Mouse (Mus musculus) spleen, adult 18-20 months (tissue): ENCODE results near the gene Trim34a.
"Not testable (repeated sequence)": the region's sequence is repeated elsewhere in the genome, so short reads cannot be mapped to it uniquely, and the experiment has no call there.

Source experiments
- DNase-seq, 2 experiments: peaks; one replicate each; pipeline ENCODE4 v3.0.0; 2022; ENCODE audit warnings: mixed read lengths in 2 of 2

Trim34a gene

DNA sequence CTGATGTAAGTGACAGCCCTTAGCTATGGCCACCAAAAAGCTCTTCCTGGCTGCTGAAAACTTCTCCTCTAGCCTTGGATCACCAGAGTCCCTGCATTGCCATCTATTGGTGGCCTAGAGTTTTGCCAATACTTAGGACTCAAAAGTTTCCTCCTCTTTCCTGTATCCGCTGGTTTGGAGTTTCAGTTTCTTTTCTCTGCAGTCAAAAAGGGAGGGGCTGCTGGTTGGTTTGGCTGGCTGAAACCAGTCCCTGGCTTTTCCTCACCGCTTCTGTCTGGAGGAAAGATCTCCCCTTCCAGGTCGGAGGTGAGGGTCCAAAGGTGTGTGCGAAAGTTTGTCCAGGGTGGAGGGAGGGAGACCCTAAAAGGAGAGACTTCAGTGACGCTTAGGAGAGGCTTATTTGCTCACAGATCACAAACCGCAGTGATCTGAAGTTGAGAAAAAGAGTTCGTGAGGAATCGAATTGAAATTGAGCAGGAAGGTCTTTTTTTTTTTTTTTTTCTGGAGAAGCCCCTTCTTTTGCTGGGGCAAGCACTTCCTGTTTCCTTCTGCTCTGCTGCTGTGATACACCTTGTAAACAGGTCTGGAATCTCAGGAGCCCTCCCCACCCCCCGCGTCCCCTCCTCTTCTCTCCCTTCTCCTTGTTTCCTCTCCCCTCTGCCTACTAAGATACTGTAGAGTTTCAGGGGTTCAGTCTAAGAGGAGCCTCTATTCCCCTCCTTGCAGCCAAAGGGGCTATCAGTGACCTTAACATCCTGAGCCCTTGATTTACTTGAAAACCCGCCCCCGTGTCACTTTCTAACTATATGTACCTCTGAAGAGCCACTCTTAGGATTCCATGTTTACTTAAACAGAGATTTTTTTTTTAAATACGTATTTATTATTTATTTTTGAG is at the start of gene Trim34a:
TSS of gene Trim34a (plus strand) at position 171 of the 895 bp plus-strand sequence.
- DNase-seq, result peak; percentile 35 to 46

DNA sequence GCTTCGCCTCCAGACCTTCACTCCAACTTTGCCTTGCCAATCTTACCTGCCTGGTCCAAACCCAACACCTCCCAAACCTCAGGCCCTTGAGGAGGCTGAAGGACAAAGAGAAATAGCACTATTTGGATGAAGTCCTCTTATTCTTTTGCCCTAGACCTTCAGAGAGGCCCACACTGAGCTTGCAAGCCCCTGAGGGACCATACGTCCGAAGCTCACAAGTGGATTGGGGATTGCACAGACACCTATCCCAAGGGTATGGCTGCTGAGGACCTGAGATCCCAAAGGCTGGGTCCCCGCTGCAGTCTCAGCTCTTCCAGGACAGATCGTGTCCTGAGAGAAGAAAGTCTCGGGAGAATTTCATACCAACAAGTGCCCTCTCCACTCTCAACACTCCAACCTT is 48.4 kb upstream of the Trim34a start, which contains the start of gene Olfr649:
TSS of gene Olfr649 (minus strand) at position 101 of the 400 bp plus-strand sequence.
- DNase-seq, result no peak

DNA sequence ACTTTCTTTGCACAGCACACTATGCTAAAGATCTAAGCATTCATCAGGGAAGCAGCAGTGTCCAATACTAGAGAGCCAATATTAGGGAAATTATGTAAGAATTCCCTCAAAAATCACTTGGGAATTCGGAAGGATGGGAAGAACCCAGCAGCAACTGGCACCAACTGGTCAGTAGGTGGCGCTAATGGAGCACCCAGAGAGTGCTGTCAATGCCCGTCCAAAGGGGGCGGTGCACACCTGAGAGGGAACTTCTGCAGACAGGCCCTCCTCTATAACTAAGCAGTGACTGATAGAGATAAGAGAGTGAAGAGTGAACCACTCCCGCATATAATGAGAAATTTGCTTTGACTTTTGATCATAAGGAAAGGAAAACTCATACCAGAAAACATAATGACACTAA is 44.4 kb upstream of the Trim34a start:
- peak; percentile 56 to 73 for DNase-seq

GRCm38 (mm10) chr7:104206197-104206596 is 38.1 kb upstream of the Trim34a start:
- DNase-seq, result no peak

DNA sequence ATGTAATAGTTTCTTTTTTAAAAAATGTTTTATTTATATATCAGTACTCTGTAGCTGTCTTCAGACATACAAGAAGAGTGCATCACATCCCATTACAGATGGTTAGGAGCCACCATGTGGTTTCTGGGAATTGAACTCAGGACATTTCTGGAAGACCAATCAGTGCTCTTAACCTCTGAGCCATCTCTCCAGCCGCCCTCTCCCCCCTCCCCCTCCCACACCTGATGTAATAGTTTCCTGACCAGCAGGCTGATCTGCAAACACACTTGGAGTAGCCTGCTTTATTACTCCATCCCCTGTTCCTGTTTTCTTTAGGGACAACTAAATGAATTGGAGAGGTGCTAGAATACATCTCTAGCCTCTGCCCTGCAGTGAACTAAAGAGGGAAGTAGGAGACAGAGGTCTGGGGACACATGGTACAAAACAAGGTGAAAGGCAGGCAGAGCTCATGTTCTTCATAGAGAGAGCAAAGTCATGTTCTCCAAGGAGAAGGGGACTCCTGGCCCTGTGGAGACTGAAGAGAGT is 28.2 kb upstream of the Trim34a start:
- no peak for DNase-seq

GRCm38 (mm10) chr7:104217881-104218280 is 26.4 kb upstream of the Trim34a start:
- DNase-seq, result no peak

DNA sequence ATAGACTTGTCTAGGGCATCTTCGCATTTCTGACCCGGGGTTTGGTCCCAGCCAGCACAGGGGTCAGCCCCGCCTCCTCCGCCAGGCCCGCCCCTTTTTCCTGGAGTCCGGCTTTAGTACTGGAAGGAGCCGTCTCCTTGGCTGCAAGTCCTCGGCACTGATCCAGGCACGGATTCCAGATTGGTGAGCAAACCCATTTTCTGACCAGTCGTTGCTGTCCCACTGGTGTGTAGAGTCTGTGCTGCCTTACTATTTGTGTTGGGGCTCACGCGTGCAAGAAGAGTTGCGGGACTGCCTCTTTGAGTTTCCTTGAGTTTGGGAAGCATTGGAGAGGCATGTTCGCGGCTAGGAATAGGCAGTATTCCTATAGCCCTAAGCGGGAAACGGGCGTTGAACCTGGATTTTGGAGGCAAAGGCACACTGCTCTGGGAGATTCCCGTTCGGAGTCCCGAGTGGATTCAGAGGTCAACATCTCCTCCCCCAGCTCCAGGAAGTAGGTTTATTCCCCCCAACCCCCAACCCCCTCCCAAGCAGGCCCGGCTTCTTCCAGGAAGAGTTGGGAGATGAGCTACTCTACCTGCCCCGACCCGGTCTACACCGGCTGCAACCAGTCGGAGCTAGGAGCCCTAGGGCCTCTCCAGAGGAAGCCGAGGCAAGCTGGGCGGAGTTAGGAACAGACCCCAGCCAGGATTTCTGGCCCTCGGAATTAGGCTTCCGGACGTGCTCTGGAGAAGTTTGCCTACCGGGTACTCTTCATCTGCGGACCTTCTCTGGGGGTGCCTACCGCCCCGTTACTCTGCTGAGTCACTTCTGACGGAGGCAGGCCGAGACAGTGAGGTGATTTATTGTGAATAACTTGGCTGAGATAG is 25.3 kb upstream of the Trim34a start, which contains the start of gene Trim6:
TSS of gene Trim6 (plus strand) at position 93 of the 869 bp plus-strand sequence.
- peak in 1 of 2 experiments; percentile 29 for DNase-seq

DNA sequence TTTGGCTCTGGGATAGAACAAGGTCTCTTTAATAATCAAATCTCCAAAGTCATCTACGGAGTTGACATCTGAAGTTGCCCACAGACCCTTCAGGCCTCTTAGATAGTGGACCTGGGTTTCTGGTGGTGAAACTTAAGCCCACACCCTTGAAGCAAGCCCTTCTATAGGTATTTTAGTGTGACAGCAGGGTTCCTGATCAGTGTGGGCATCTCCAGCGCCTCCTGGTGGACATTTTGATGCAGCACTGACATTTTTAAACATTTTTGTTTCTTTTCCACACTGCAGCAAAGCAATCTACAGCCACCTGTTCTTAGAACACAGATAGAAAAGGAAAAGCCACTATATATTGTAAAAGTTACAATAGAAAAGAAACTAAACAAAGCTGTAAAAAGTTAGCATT is 13.1 kb upstream of the Trim34a start:
- DNase-seq, result peak in 1 of 2 experiments; percentile 55

GRCm38 (mm10) chr7:104240857-104241256 is 3.4 kb upstream of the Trim34a start:
- no peak for DNase-seq

DNA sequence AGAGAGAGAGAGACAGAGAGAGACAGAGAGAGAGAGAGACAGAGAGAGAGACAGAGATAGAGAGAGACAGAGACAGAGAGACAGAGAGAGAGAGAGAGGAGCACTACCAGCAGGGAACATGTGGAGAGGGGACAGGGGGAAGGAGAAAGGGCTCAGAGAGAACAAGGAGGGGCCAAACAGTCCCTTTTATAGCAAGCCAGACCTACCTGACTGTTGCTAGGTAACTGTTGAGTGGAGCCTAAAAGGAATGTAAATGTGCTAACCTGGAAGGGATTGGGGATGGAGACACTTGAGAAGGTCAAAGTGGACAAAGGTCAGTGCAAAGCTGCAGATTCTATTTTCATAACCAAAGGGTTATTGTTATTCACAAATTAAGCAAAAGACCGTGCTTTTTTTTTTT is 641 bp upstream of the Trim34a start:
- DNase-seq, result no peak

- not testable (repeated sequence) for DNase-seq
These were observed 16.1 kb downstream of the Trim34a start for GRCm38 (mm10) chr7:104260380-104260779.

- DNase-seq, result not testable (repeated sequence)
These were observed 21.1 kb downstream of the Trim34a start for GRCm38 (mm10) chr7:104265335-104265734.

DNA sequence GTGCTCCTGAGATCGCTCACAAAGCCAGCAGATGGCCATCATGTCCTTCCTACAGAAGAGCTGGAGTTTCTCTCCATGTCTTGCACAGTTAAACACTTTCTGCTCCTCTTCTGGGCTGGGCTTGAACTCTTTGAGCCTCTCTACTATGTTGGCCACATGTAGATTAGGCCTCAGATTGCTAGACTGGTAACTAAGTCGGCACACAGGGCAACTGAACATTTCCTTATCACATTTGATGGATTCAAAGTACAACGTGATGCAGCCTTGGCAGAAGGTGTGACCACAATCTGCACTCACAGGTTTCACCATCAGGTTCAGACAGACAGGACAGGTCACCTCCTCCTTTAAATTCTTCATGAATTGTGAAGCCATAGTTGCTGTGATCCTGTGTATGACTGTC is 35.1 kb downstream of the Trim34a start:
- not testable (repeated sequence) for DNase-seq

GRCm38 (mm10) chr7:104287576-104288443 is 43.6 kb downstream of the Trim34a start, which contains the start of gene Trim5:
TSS of gene Trim5 (minus strand) at chr7:104288094.
- DNase-seq, result not testable (repeated sequence)

- no peak for DNase-seq
These were observed 46.4 kb downstream of the Trim34a start for GRCm38 (mm10) chr7:104290641-104291040.

- DNase-seq, result no peak
These were observed 47.6 kb downstream of the Trim34a start for GRCm38 (mm10) chr7:104291638-104292400.
